Mouse (Mus musculus) kidney, postnatal 0 days (tissue): ENCODE measurements around the gene Plxna4. TPM values are rescaled to one million over a fixed set of nuclear protein-coding genes. Genes with fewer than 3 reads are reported as not detected.
A peak's percentile ranks its signal among the peaks of the same experiment; 100 is the strongest.

ENCODE experiments used
- ATAC-seq: fragments of 200-750 bp; cut with Nextera tagmentation; replicated peaks from 2 replicates; pipeline ENCODE4 v1.8.0; 2017; ENCODE audit warnings: low read depth, moderate number of reproducible peaks, moderate TSS enrichment, moderate library complexity; ENCODE audit not compliant: low FRiP score
- DNase-seq: peaks from one replicate; pipeline ENCODE4 v3.0.0-alpha.2; 2016; ENCODE audit warnings: low spot score
- H3K27ac ChIP-seq: fragments of 300-500 bp; sonication (generic); 2 replicates; pipeline ENCODE4 v1.5.1; 2014; ENCODE audit warnings: mild to moderate bottlenecking
- H3K27me3 ChIP-seq: fragments of 300-500 bp; sonication (generic); 2 replicates; pipeline ENCODE4 v1.6.1; 2014; ENCODE audit warnings: low read length, mixed read lengths; ENCODE audit not compliant: insufficient read depth
- H3K36me3 ChIP-seq: fragments of 300-500 bp; sonication (generic); 2 replicates; pipeline ENCODE4 v1.6.1; 2014; ENCODE audit warnings: low read length, mixed read lengths; ENCODE audit not compliant: insufficient read depth
- H3K4me1 ChIP-seq: fragments of 300-500 bp; sonication (generic); replicated peaks from 2 replicates; pipeline ENCODE4 v1.6.1; 2014; ENCODE audit warnings: antibody characterized with exemption, low read length, mixed read lengths; ENCODE audit not compliant: insufficient read depth
- H3K4me2 ChIP-seq: fragments of 300-500 bp; sonication (generic); 2 replicates; pipeline ENCODE4 v1.6.1; 2014; ENCODE audit warnings: mild to moderate bottlenecking, low read length, moderate library complexity, mixed read lengths
- H3K4me3 ChIP-seq: fragments of 300-500 bp; sonication (generic); replicated peaks from 2 replicates; pipeline ENCODE4 v1.5.1; 2014; ENCODE audit warnings: low read depth, low read length
- H3K9ac ChIP-seq: fragments of 300-500 bp; sonication (generic); 2 replicates; pipeline ENCODE4 v1.6.1; 2014; ENCODE audit warnings: low read depth, low read length
- H3K9me3 ChIP-seq: fragments of 300-500 bp; sonication (generic); replicated peaks from 2 replicates; pipeline ENCODE4 v1.6.1; 2016; ENCODE audit warnings: low read length, inconsistent platforms, mixed read lengths
- CTCF ChIP-seq: IDR thresholded peaks from 2 replicates; pipeline ENCODE4 v1.5.1; 2016; ENCODE audit warnings: antibody characterized with exemption, low read depth, mild to moderate bottlenecking, moderate library complexity
- WGBS: fragments of 180-500 bp; shearing (Covaris S2); extraction: QIAGEN DNeasy Blood & Tissue Kit; methylation state at CpG from one replicate; pipeline ENCODE4 v1.1.7; 2014; 5-methylcytosine and 5-hydroxymethylcytosine counted together
- polyA plus RNA-seq: library from polyadenylated mRNA; unstranded; fragments of >200 nt; fragmentation: Nextera tagmentation; extraction: Ambion mirVana; gene quantifications from 2 replicates; pipeline ENCODE4 v1.2.1, GENCODE M21; 2015

Gene Plxna4
- polyA plus RNA-seq, 1 experiment from 2014 or later, result 0.83 TPM

DNA sequence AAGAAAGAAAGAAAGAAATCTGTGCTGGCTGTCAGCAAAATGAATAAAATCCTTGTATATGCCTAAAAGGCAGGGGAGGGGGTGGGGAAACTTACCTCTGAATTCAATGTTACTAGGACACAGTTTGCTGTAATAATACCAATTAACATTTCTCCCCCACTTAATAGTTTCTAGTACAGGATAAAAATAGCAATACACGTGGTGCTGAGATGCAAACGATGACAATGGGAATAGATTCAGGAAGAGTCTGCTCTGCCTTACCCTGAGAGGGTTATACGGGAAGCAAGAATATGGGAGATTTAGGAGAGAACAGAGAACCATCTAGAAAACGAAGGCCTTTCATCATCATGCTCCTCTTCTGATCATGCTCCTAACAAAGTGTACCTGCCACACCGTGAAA, 115.9 kb downstream of the Plxna4 start:
- Histone ChIP-seq H3K9ac (no peak overlapping the region), H3K9me3 (no peaks in the 10 kb centered on the region), H3K27ac (no peak overlapping the region), H3K4me3 (no peak overlapping the region), H3K36me3 (no peaks in the 10 kb centered on the region), H3K27me3 (no peaks in the 10 kb centered on the region), H3K4me2 (no peak overlapping the region), H3K4me1 (no peaks in the 10 kb centered on the region)
- TF ChIP-seq CTCF, result no peak
- DNase-seq (no peak), ATAC-seq (no peak)
- WGBS, result 80% methylated on average over 5 of the region's 5 CpGs

DNA sequence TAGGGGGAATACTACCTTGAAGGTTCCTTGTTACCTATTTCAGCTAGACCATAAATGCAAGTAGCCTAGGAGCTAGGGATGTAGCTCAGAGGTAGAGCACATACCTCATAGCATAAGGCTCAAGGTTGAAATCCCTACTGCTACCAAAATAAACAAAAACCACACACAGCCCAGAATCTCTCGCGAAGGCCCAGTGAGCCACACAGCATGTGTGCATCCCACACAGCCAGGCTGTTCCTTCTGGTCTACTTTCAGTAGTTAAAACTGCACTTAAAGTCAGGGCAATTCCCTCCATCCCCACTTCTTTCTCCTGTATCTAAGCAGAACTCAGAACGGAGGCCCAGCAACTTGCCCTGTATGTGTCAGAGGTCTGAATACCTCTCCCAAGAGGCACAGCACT, 116.4 kb downstream of the Plxna4 start:
- Histone ChIP-seq H3K27ac (no peak overlapping the region), H3K4me1 (no peaks in the 10 kb centered on the region), H3K27me3 (no peaks in the 10 kb centered on the region), H3K4me3 (no peak overlapping the region), H3K9me3 (no peaks in the 10 kb centered on the region), H3K4me2 (no peak overlapping the region), H3K36me3 (no peaks in the 10 kb centered on the region), H3K9ac (no peak overlapping the region)
- ATAC-seq (no peak), DNase-seq (no peak)
- WGBS, result 68% methylated on average over 3 of the region's 3 CpGs
- TF ChIP-seq CTCF, result no peak

DNA sequence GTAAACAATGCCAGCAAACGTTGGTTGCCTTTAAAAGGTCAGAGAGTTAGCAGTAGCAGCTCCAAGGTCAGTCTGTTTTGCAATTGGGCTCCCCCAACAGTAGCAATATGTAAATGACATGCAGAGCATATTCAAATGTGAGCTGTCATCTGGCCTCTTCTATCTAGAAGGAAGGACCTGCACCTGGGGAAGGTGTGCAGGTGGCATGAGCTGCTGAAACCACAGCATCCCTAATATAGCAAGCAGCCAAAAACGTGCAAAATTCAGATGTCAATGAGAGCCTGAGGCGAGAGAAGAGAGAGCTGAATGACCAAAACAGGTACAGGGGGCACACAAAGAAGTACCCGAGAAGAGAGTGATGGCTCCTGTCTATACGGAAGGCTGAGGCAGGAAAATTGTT, 118.8 kb downstream of the Plxna4 start:
- Histone ChIP-seq H3K9ac (no peak overlapping the region), H3K4me2 (no peak overlapping the region), H3K4me3 (no peak overlapping the region), H3K36me3 (no peaks in the 10 kb centered on the region), H3K27ac (no peak overlapping the region), H3K4me1 (no peaks in the 10 kb centered on the region), H3K27me3 (no peaks in the 10 kb centered on the region), H3K9me3 (no peaks in the 10 kb centered on the region)
- ATAC-seq, result no peak
- 68% methylated on average over 5 of the region's 5 CpGs for WGBS
- TF ChIP-seq CTCF, result no peak
- DNase-seq, result no peak

DNA sequence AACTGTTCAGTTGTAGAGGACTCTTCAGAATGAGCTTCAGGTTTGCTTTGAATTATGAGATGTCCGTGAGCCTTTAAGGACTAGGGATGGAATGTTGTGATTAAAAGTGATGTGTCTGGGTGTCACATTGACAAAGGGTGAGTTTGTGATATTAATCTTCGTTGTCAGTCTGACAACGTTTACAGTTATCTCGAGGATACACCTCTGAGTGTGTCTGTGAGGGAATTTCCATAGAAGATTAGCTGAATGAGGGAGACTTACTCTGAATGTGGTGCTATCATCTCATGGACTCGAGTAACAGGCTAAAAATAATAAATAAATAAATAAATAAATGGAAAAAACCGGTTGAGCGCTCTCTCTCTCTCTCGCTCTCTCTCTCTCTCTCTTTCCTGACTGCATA, 122.9 kb downstream of the Plxna4 start:
- Histone ChIP-seq H3K36me3 (no peaks in the 10 kb centered on the region), H3K4me1 (no peaks in the 10 kb centered on the region), H3K4me3 (no peak overlapping the region), H3K27ac (no peak overlapping the region), H3K9me3 (no peaks in the 10 kb centered on the region), H3K4me2 (no peak overlapping the region), H3K27me3 (no peaks in the 10 kb centered on the region), H3K9ac (no peak overlapping the region)
- no peak for TF ChIP-seq CTCF
- DNase-seq (no peak), ATAC-seq (no peak)
- 66% methylated on average over 8 of the region's 8 CpGs for WGBS

DNA sequence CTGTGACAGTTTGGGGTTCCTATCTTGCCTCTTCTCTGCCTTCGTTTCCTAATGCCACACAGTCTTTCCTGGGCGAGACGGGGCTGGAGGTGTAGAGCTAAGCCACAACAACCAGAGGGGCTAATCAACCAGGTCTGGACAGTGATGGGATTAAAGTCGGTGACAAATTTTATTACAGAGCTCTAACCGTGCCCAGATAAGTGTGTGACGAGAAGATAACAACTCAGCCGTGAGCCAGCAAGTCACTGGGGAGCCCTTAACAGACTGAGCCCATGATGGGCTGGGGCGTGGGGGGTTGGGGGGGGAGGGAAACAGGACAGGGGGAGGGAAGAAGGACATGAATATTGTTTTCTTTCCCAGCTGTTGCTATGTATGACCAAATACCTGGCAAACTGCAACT, 123.4 kb downstream of the Plxna4 start:
- Histone ChIP-seq H3K36me3 (no peaks in the 10 kb centered on the region), H3K27me3 (no peaks in the 10 kb centered on the region), H3K9me3 (no peaks in the 10 kb centered on the region), H3K4me3 (no peak overlapping the region), H3K27ac (no peak overlapping the region), H3K4me2 (no peak overlapping the region), H3K9ac (no peak overlapping the region), H3K4me1 (no peaks in the 10 kb centered on the region)
- no peak for TF ChIP-seq CTCF
- WGBS, result 27% methylated on average over 8 of the region's 8 CpGs
- ATAC-seq (no peak), DNase-seq (no peak)

DNA sequence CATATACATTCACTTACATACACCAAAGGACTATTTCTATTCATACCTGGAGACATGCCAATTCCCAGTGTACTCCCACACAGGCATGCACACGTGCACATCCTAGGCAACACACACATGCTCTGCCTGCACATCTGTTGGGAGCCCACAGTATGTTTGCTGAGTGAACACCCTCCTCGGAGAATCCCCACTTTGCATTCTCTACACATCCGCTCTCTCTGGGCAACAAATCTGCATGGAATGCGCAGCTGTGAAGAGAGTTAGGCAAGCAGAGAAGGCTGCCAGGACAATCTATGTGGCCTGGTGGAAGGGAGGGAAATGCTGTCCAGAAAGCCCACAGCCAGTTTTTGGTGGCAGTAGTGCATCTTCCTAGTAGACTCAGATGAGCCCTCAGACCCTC, 123.9 kb downstream of the Plxna4 start:
- no peak for TF ChIP-seq CTCF
- Histone ChIP-seq H3K27me3 (no peaks in the 10 kb centered on the region), H3K36me3 (no peaks in the 10 kb centered on the region), H3K4me1 (no peaks in the 10 kb centered on the region), H3K4me3 (no peak overlapping the region), H3K27ac (no peak overlapping the region), H3K9ac (no peak overlapping the region), H3K9me3 (no peaks in the 10 kb centered on the region), H3K4me2 (no peak overlapping the region)
- no peak for DNase-seq
- ATAC-seq, result no peak
- WGBS, result 47% methylated on average over 4 of the region's 4 CpGs

DNA sequence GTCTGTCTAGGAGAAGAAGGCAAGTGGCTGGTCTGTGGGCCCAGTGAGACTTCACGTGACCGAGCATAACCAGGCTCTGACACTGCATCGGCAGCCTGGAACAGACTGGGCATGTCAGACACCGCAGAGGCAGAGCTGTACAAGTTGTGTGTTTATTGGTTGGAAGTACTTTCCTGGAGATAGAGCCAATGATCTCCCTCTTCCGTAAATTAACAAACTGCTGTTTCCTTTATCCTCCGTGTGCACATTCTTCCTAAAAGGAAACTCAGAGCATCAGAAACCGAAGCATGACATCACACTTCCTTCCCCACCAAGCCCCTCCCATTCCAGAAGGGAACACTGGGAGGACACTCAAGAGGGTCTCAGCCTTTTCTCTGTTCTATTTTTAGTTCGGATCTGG, 127.6 kb downstream of the Plxna4 start:
- no peaks in the 10 kb centered on the region for H3K27me3 ChIP-seq
- TF ChIP-seq CTCF, result no peak
- H3K4me1 ChIP-seq, result no peaks in the 10 kb centered on the region
- H3K9me3 ChIP-seq, result no peaks in the 10 kb centered on the region
- H3K9ac ChIP-seq, result no peak overlapping the region
- no peak for ATAC-seq
- H3K27ac ChIP-seq, result no peak overlapping the region; the same call in 1 of the 2 replicates
- no peak overlapping the region for H3K4me3 ChIP-seq
- peak; percentile 65 for DNase-seq
- peak overlapping the region; percentile 28 for H3K4me2 ChIP-seq
- H3K36me3 ChIP-seq, result no peaks in the 10 kb centered on the region
- 50% methylated on average over 8 of the region's 8 CpGs for whole genome bisulfite sequencing
